Mouse (Mus musculus): ENCODE measurements around the gene Pcsk5.

The Pcsk5 gene

DNA sequence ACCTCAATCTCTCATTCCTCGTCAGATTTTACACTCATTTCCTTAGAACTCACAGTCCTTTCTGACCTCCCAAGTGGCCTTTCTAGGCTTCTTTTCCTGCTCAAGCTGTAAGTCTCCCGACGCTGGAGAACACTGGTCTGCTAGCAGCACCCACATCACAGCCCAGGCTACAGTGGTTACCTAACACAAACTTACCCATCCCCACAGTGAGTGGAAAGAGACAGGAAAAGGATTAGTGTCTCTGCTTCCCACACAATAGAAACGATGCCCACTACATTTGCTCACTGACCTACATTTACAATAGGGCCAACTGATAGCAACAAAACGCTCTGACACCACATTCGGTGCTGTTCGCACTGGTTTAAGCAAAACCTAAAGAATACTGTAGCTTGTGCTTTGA, 24.8 kb downstream of the Pcsk5 start:
- peak in 1 of 2 experiments; percentile 33 for DNase-seq (ENCODE audit: inconsistent age in 2 of 2, low spot score in 1 of 2)

- no peak for DNase-seq (ENCODE audit: inconsistent age in 2 of 2, low spot score in 1 of 2)
Observed at GRCm38 (mm10) chr19:17806626-17807025, 30.8 kb downstream of the Pcsk5 start.

DNA sequence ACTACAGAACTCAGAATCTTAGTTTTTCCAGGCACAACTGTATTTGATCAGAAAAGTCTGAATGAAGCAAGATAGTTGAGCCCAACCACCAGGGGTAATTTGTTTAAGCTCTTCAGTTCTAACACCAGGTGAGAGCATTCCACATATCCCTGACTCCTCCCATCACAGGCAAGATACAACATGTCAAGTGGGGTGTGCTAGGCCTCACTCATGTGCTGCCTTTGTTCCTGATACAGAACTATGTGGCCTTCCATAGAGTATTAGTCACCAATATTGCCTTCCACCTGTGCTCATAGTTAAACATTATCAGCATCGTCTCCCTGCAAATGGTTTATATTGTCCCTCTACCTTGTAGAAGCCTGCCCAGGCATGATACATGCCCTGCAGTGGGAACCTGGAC, 36.6 kb downstream of the Pcsk5 start:
- DNase-seq (ENCODE audit: inconsistent age in 2 of 2, low spot score in 1 of 2), result no peak

- DNase-seq (ENCODE audit: inconsistent age in 2 of 2, low spot score in 1 of 2), result peak in 1 of 2 experiments; percentile 72
Observed at GRCm38 (mm10) chr19:17799419-17800185, 37.8 kb downstream of the Pcsk5 start.

GRCm38 (mm10) chr19:17793457-17793856, 44.0 kb downstream of the Pcsk5 start:
- DNase-seq (ENCODE audit: inconsistent age in 2 of 2, low spot score in 1 of 2), result peak; percentile 56 to 90

DNA sequence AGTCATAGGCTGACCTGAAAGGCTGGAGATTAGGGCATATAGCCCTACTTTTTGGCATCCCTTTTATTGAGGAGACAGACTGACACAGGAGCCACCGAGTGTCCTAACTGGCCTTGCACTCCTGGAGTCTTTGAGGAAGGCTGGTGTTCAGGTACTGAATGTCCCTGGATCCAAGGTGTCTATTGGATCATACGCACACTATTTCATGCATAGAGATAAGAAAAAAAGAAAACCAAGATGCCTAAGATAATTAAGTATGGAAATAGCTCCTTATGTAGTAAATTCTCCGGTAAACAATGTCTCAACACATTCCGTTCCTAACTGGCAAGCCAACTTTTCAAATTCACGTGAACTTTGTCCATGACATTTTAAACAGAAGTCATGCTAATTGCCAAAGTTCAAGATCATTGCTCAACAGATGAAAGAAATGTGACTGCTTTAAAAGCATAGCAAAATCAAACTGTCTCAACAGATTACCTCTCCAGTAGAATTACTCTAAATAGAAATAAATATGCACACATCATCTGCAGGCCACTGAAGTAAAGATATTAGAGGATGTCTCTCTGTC, 45.9 kb downstream of the Pcsk5 start:
- peak in 1 of 2 experiments; percentile 81 for DNase-seq (ENCODE audit: inconsistent age in 2 of 2, low spot score in 1 of 2)

- peak; percentile 77 to 92 for DNase-seq (ENCODE audit: inconsistent age in 2 of 2, low spot score in 1 of 2)
Observed at GRCm38 (mm10) chr19:17788617-17789317, 48.7 kb downstream of the Pcsk5 start.

GRCm38 (mm10) chr19:17786744-17787143, 50.7 kb downstream of the Pcsk5 start:
- peak in 1 of 2 experiments; percentile 55 for DNase-seq (ENCODE audit: inconsistent age in 2 of 2, low spot score in 1 of 2)

GRCm38 (mm10) chr19:17784401-17785192, 52.8 kb downstream of the Pcsk5 start:
- DNase-seq (ENCODE audit: inconsistent age in 2 of 2, low spot score in 1 of 2), result peak; percentile 60 to 88

GRCm38 (mm10) chr19:17783231-17783630, 54.2 kb downstream of the Pcsk5 start:
- no peak for DNase-seq (ENCODE audit: inconsistent age in 2 of 2, low spot score in 1 of 2)

GRCm38 (mm10) chr19:17781323-17781722, 56.1 kb downstream of the Pcsk5 start:
- DNase-seq (ENCODE audit: inconsistent age in 2 of 2, low spot score in 1 of 2), result peak; percentile 82 to 93

- DNase-seq (ENCODE audit: inconsistent age in 2 of 2, low spot score in 1 of 2), result peak in 1 of 2 experiments; percentile 63
Observed at GRCm38 (mm10) chr19:17775943-17776342, 61.5 kb downstream of the Pcsk5 start.

- no peak for DNase-seq (ENCODE audit: inconsistent age in 2 of 2, low spot score in 1 of 2)
Observed at GRCm38 (mm10) chr19:17775097-17775496, 62.3 kb downstream of the Pcsk5 start.

- peak in 1 of 2 experiments; percentile 64 for DNase-seq (ENCODE audit: inconsistent age in 2 of 2, low spot score in 1 of 2)
Observed at GRCm38 (mm10) chr19:17774061-17774460, 63.4 kb downstream of the Pcsk5 start.

- DNase-seq (ENCODE audit: inconsistent age in 2 of 2, low spot score in 1 of 2), result peak in 1 of 2 experiments; percentile 75
Observed at GRCm38 (mm10) chr19:17769610-17770399, 67.6 kb downstream of the Pcsk5 start.

GRCm38 (mm10) chr19:17765001-17765400, 72.4 kb downstream of the Pcsk5 start:
- DNase-seq (ENCODE audit: inconsistent age in 2 of 2, low spot score in 1 of 2), result peak in 1 of 2 experiments; percentile 73

DNA sequence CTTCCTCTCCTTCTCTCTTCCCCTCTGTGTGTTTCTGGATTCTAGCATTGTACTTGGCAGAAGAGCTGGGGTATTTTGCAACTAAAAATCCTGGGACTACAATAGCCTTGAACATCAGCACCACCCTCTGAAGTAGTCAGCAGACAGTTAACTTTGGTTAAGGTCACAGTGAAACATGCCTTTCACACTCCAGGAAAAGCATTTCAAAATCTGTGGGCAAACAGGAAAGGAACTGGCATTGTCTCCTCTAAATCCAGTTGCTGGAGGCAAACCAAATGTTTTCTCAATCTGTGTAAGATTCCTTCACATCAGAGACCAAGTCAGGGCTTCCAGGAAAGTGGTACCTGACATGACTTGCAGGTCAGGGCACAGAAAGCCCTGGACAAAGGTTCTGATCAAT, 74.7 kb downstream of the Pcsk5 start:
- DNase-seq (ENCODE audit: inconsistent age in 2 of 2, low spot score in 1 of 2), result peak; percentile 49 to 92

DNA sequence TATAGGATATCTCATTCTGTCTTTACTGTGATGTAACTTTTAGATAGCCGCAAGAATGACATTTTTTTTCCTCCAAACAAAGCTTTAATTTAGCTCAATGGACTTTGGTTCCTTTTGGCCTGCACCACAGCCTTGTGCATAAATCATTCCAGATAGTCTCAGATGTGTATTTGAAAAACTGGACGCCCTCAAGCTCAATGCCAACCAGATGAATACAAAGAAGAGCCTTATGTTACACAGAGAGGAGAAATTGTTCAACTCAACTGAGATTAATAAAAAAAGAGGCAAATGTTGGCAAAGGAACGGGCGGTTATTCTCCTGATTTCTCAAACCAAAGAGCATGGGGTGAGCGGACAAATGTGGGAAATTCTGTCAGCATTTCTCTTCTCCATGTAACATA, 75.8 kb downstream of the Pcsk5 start:
- DNase-seq (ENCODE audit: inconsistent age in 2 of 2, low spot score in 1 of 2), result peak; percentile 47 to 78

GRCm38 (mm10) chr19:17752841-17753240, 84.6 kb downstream of the Pcsk5 start:
- peak; percentile 49 to 76 for DNase-seq (ENCODE audit: inconsistent age in 2 of 2, low spot score in 1 of 2)

GRCm38 (mm10) chr19:17748331-17748730, 89.1 kb downstream of the Pcsk5 start:
- peak in 1 of 2 experiments; percentile 66 for DNase-seq (ENCODE audit: inconsistent age in 2 of 2, low spot score in 1 of 2)
